Mouse (Mus musculus) heart, embryonic 11.5 days (tissue): ENCODE data around the gene Ano6. TPM values are rescaled to one million over a fixed set of nuclear protein-coding genes. Genes with fewer than 3 reads are reported as not detected.

Source experiments
- ATAC-seq: fragments of 200-750 bp; cut with Nextera tagmentation; replicated peaks from 2 replicates; pipeline ENCODE4 v1.8.0; 2017; ENCODE audit warnings: moderate library complexity; ENCODE audit not compliant: insufficient number of reproducible peaks, low FRiP score, low TSS enrichment
- H3K27ac ChIP-seq: fragments of 300-500 bp; sonication (generic); 2 replicates; pipeline ENCODE4 v1.5.1; 2014; ENCODE audit warnings: mild to moderate bottlenecking, low read depth, low read length
- H3K27me3 ChIP-seq: fragments of 300-500 bp; sonication (generic); 2 replicates; pipeline ENCODE4 v1.6.1; 2014; ENCODE audit warnings: mild to moderate bottlenecking, low read length, mixed read lengths; ENCODE audit not compliant: control insufficient read depth, insufficient read depth
- H3K36me3 ChIP-seq: fragments of 300-500 bp; sonication (generic); 2 replicates; pipeline ENCODE4 v1.6.1; 2014; ENCODE audit warnings: mild to moderate bottlenecking, low read length, moderate library complexity, mixed read lengths; ENCODE audit not compliant: control insufficient read depth, insufficient read depth
- H3K4me1 ChIP-seq: fragments of 300-500 bp; sonication (generic); 2 replicates; pipeline ENCODE4 v1.6.1; 2014; ENCODE audit warnings: low read length; ENCODE audit not compliant: control insufficient read depth, insufficient read depth
- H3K4me2 ChIP-seq: fragments of 300-500 bp; sonication (generic); 2 replicates; pipeline ENCODE4 v1.6.1; 2014; ENCODE audit warnings: mild to moderate bottlenecking, moderate library complexity
- H3K4me3 ChIP-seq: fragments of 300-500 bp; sonication (generic); 2 replicates; pipeline ENCODE4 v1.5.1; 2014; ENCODE audit warnings: low read depth, low read length
- H3K9ac ChIP-seq: fragments of 300-500 bp; sonication (generic); 2 replicates; pipeline ENCODE4 v1.6.1; 2014; ENCODE audit warnings: mild to moderate bottlenecking, low read depth, low read length, moderate library complexity
- H3K9me3 ChIP-seq: fragments of 300-500 bp; sonication (generic); replicated peaks from 2 replicates; pipeline ENCODE4 v1.6.1; 2016; ENCODE audit warnings: low read length; ENCODE audit not compliant: control insufficient read depth
- WGBS: fragments of 180-500 bp; shearing (Covaris S2); extraction: QIAGEN DNeasy Blood & Tissue Kit; methylation state at CpG from one replicate; pipeline ENCODE4 v1.1.7; 2014; ENCODE audit not compliant: insufficient replicate concordance; 5-methylcytosine and 5-hydroxymethylcytosine counted together
- polyA plus RNA-seq: library from polyadenylated mRNA; unstranded; fragments of >200 nt; fragmentation: Nextera tagmentation; extraction: Ambion mirVana; gene quantifications from 2 replicates; pipeline ENCODE4 v1.2.1, GENCODE M21; 2014

Ano6 gene
- polyA plus RNA-seq, 1 experiment from 2014 or later, result 40.9 TPM

- no peak overlapping the region for H3K4me2 ChIP-seq
- H3K27me3 ChIP-seq, result no peaks in the 10 kb centered on the region
- H3K27ac ChIP-seq, result no peak overlapping the region
- H3K4me1 ChIP-seq, result no peaks in the 10 kb centered on the region
- H3K9ac ChIP-seq, result no peak overlapping the region
- WGBS, result 73% methylated on average over 8 of the region's 8 CpGs
- no peak overlapping the region for H3K4me3 ChIP-seq
- H3K36me3 ChIP-seq, result no peaks in the 10 kb centered on the region
- no peak for ATAC-seq
- H3K9me3 ChIP-seq, result no peaks in the 10 kb centered on the region
Measured at GRCm38 (mm10) chr15:95751832-95752676, 38.6 kb upstream of the Ano6 start.

GRCm38 (mm10) chr15:95752677-95753019 lies 38.0 kb upstream of the Ano6 start:
- no peaks in the 10 kb centered on the region for H3K4me1 ChIP-seq
- no peak overlapping the region for H3K4me3 ChIP-seq
- 82% methylated on average over 5 of the region's 5 CpGs for WGBS
- H3K9me3 ChIP-seq, result no peaks in the 10 kb centered on the region
- H3K27ac ChIP-seq, result no peak overlapping the region
- H3K9ac ChIP-seq, result no peak overlapping the region
- H3K36me3 ChIP-seq, result no peaks in the 10 kb centered on the region
- no peak for ATAC-seq
- H3K27me3 ChIP-seq, result no peaks in the 10 kb centered on the region
- H3K4me2 ChIP-seq, result no peak overlapping the region

- no peak overlapping the region for H3K27ac ChIP-seq
Measured at GRCm38 (mm10) chr15:95753031-95753430, 37.6 kb upstream of the Ano6 start.

GRCm38 (mm10) chr15:95757169-95757568 lies 33.5 kb upstream of the Ano6 start:
- WGBS, result 37% methylated on average over 10 of the region's 10 CpGs
- Histone ChIP-seq H3K9me3 (no peaks in the 10 kb centered on the region), H3K4me3 (no peak overlapping the region), H3K36me3 (no peaks in the 10 kb centered on the region), H3K4me1 (no peaks in the 10 kb centered on the region), H3K9ac (no peak overlapping the region), H3K27me3 (no peaks in the 10 kb centered on the region), H3K4me2 (no peak overlapping the region), H3K27ac (no peak overlapping the region)
- no peak for ATAC-seq

More at GRCm38 (mm10) chr15:95753031-95753430, 37.6 kb upstream of the Ano6 start:
- ATAC-seq, result no peak
- H3K36me3 ChIP-seq, result no peaks in the 10 kb centered on the region
- no peak overlapping the region for H3K9ac ChIP-seq
- no peaks in the 10 kb centered on the region for H3K27me3 ChIP-seq
- H3K4me2 ChIP-seq, result no peak overlapping the region
- no peaks in the 10 kb centered on the region for H3K4me1 ChIP-seq
- H3K9me3 ChIP-seq, result no peaks in the 10 kb centered on the region
- H3K4me3 ChIP-seq, result no peak overlapping the region
- 86% methylated on average over 4 of the region's 5 CpGs for WGBS

- no peak for ATAC-seq
- Histone ChIP-seq H3K4me3 (no peak overlapping the region), H3K4me2 (no peak overlapping the region), H3K27ac (no peak overlapping the region), H3K27me3 (no peaks in the 10 kb centered on the region), H3K9me3 (no peaks in the 10 kb centered on the region), H3K9ac (no peak overlapping the region), H3K4me1 (no peaks in the 10 kb centered on the region), H3K36me3 (no peaks in the 10 kb centered on the region)
- 77% methylated on average over 5 of the region's 5 CpGs for WGBS
Measured at GRCm38 (mm10) chr15:95758069-95758468, 32.6 kb upstream of the Ano6 start.

GRCm38 (mm10) chr15:95758696-95759434 lies 31.8 kb upstream of the Ano6 start:
- no peak for ATAC-seq
- Histone ChIP-seq H3K9me3 (no peaks in the 10 kb centered on the region), H3K4me2 (no peak overlapping the region), H3K4me3 (no peak overlapping the region), H3K27me3 (no peaks in the 10 kb centered on the region), H3K4me1 (no peaks in the 10 kb centered on the region), H3K9ac (no peak overlapping the region), H3K36me3 (no peaks in the 10 kb centered on the region), H3K27ac (no peak overlapping the region)
- 79% methylated on average over 12 of the region's 12 CpGs for WGBS

- 47% methylated on average over 6 of the region's 6 CpGs for WGBS
- no peak for ATAC-seq
- Histone ChIP-seq H3K36me3 (no peaks in the 10 kb centered on the region), H3K9ac (no peak overlapping the region), H3K4me1 (no peaks in the 10 kb centered on the region), H3K9me3 (no peaks in the 10 kb centered on the region), H3K4me2 (no peak overlapping the region), H3K27me3 (no peaks in the 10 kb centered on the region), H3K4me3 (no peak overlapping the region), H3K27ac (no peak overlapping the region)
Measured at GRCm38 (mm10) chr15:95759857-95760256, 30.8 kb upstream of the Ano6 start.

GRCm38 (mm10) chr15:95761420-95761819 lies 29.2 kb upstream of the Ano6 start:
- Histone ChIP-seq H3K9ac (no peak overlapping the region), H3K27ac (no peak overlapping the region), H3K27me3 (no peaks in the 10 kb centered on the region), H3K4me1 (no peaks in the 10 kb centered on the region), H3K4me3 (no peak overlapping the region), H3K36me3 (no peaks in the 10 kb centered on the region), H3K9me3 (no peaks in the 10 kb centered on the region), H3K4me2 (no peak overlapping the region)
- no peak for ATAC-seq
- WGBS, result 75% methylated on average over 7 of the region's 7 CpGs
